Mouse (Mus musculus) forebrain, embryonic 13.5 days (tissue): ENCODE data around the gene 4930402H24Rik. TPM values are rescaled to one million over a fixed set of nuclear protein-coding genes. Genes with fewer than 3 reads are reported as not detected.

Experiments
- ATAC-seq: fragments of 200-750 bp; cut with Nextera tagmentation; 2 replicates; pipeline ENCODE4 v1.8.0; 2017
- H3K27ac ChIP-seq: fragments of 300-500 bp; sonication (generic); 2 replicates; pipeline ENCODE4 v1.5.1; 2015; ENCODE audit warnings: inconsistent platforms, mild to moderate bottlenecking, moderate library complexity
- H3K27me3 ChIP-seq: fragments of 300-500 bp; sonication (generic); 2 replicates; pipeline ENCODE4 v1.6.1; 2015; ENCODE audit warnings: mild to moderate bottlenecking, inconsistent platforms
- H3K36me3 ChIP-seq: fragments of 300-500 bp; sonication (generic); 2 replicates; pipeline ENCODE4 v1.6.1; 2015; ENCODE audit warnings: mild to moderate bottlenecking, inconsistent platforms; ENCODE audit not compliant: poor library complexity, severe bottlenecking
- H3K4me1 ChIP-seq: fragments of 300-500 bp; sonication (generic); 2 replicates; pipeline ENCODE4 v1.6.1; 2015; ENCODE audit warnings: inconsistent platforms
- H3K4me2 ChIP-seq: fragments of 300-500 bp; sonication (generic); 2 replicates; pipeline ENCODE4 v1.6.1; 2015; ENCODE audit warnings: inconsistent platforms, mild to moderate bottlenecking, moderate library complexity
- H3K4me3 ChIP-seq: fragments of 300-500 bp; sonication (generic); 2 replicates; pipeline ENCODE4 v1.5.1; 2015; ENCODE audit warnings: mild to moderate bottlenecking, inconsistent platforms
- H3K9ac ChIP-seq: fragments of 300-500 bp; sonication (generic); 2 replicates; pipeline ENCODE4 v1.6.1; 2015; ENCODE audit warnings: mild to moderate bottlenecking, inconsistent platforms
- H3K9me3 ChIP-seq: fragments of 300-500 bp; sonication (generic); replicated peaks from 2 replicates; pipeline ENCODE4 v1.6.1; 2016; ENCODE audit warnings: inconsistent platforms
- WGBS: fragments of 180-500 bp; shearing (Covaris S2); methylation state at CpG from one replicate; pipeline ENCODE4 v1.1.7; 2015; 5-methylcytosine and 5-hydroxymethylcytosine counted together
- polyA plus RNA-seq: library from polyadenylated mRNA; unstranded; fragments of >200 nt; fragmentation: Nextera tagmentation; extraction: Ambion mirVana; gene quantifications from 2 replicates; pipeline ENCODE4 v1.2.1, GENCODE M21; 2015

4930402H24Rik gene
- polyA plus RNA-seq, 1 experiment from 2014 or later, result 78.5 TPM

- ATAC-seq, result no peak
- H3K4me1 ChIP-seq, result no peaks in the 10 kb centered on the region
- no peaks in the 10 kb centered on the region for H3K9me3 ChIP-seq
- H3K27ac ChIP-seq, result no peak overlapping the region
- peaks cover 97% of the 10 kb centered on the region for H3K36me3 ChIP-seq
- no peaks in the 10 kb centered on the region for H3K27me3 ChIP-seq
- H3K9ac ChIP-seq, result no peak overlapping the region
- H3K4me2 ChIP-seq, result no peak overlapping the region
- WGBS, result 90% methylated on average over 10 of the region's 10 CpGs
- no peak overlapping the region for H3K4me3 ChIP-seq
Measured at GRCm38 (mm10) chr2:130677211-130677610, 229.0 kb downstream of the 4930402H24Rik start.

DNA sequence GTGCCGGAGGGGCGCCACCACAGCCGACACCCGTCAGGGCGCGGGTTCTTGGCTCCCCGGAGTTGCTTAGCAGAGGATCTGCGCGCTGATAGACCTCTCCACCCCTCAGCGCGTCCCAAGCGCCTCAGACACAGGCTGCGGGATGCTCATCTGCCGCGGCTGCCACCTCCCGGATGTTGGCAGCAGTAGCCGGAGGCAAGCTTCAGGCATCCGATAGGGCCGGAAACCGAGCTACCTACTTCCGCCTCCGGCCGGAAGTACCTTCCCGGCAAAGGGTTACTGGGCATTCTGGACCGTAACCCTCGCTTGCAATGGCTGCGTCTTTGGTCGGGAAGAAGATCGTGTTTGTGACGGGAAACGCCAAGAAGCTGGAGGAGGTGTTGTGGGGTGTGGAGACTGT lies 238.6 kb downstream of the 4930402H24Rik start, which contains the start of gene Itpa:
Itpa (plus strand) TSS at position 52 of the 400 bp plus-strand sequence.
- Histone ChIP-seq H3K9me3 (no peaks in the 10 kb centered on the region), H3K4me2 (peak within 1 kb of the TSS; percentile 94)
- under 1% methylated on average over 31 of the region's 31 CpGs for WGBS

GRCm38 (mm10) chr2:130664102-130664701 lies 242.0 kb downstream of the 4930402H24Rik start, which contains the start of gene Ddrgk1:
Ddrgk1 (minus strand) TSS chr2:130664659.
- under 1% methylated on average over 40 of the region's 40 CpGs for WGBS

More for the DNA sequence above, 238.6 kb downstream of the 4930402H24Rik start, which contains the start of gene Itpa:
- H3K4me1 ChIP-seq, result peaks cover 40% of the 10 kb centered on the region
- peak within 1 kb of the TSS; percentile 80 for H3K27ac ChIP-seq
- peak within 1 kb of the TSS; percentile 80 for H3K9ac ChIP-seq
- no peaks in the 10 kb centered on the region for H3K27me3 ChIP-seq
- H3K4me3 ChIP-seq, result peak within 1 kb of the TSS; percentile 71
- peaks cover 19% of the 10 kb centered on the region for H3K36me3 ChIP-seq
- peak; percentile 67 for ATAC-seq

DNA sequence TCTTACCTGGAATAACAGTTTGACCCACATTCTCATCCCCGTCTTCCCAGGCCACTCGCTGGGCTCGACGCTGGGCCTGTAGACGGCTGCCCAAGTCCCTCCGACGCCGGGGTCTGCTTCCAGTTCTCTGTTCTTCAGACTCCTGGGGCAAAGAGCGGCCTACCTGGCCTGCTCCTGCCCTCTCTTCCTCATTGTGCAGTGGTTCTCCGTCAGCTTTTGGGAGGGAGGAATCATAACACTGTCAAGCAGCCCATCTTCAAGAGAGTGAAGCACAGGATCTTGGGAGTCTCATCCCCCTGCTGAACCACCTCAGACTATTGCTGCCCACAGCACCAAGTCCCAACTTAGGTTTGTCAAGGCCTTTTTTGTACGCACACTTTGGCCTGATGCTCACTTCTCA lies 242.9 kb downstream of the 4930402H24Rik start:
- H3K9me3 ChIP-seq, result no peaks in the 10 kb centered on the region
- H3K9ac ChIP-seq, result peak overlapping the region; percentile 93
- peak overlapping the region; percentile 73 for H3K4me2 ChIP-seq
- WGBS, result 87% methylated on average over 11 of the region's 11 CpGs
- H3K4me3 ChIP-seq, result peak overlapping the region; percentile 59
- H3K27me3 ChIP-seq, result no peaks in the 10 kb centered on the region
- peaks cover 38% of the 10 kb centered on the region for H3K36me3 ChIP-seq
- H3K27ac ChIP-seq, result peak overlapping the region; percentile 98
- H3K4me1 ChIP-seq, result peaks cover 30% of the 10 kb centered on the region
- ATAC-seq, result no peak

More at GRCm38 (mm10) chr2:130664102-130664701, 242.0 kb downstream of the 4930402H24Rik start, which contains the start of gene Ddrgk1:
- H3K27me3 ChIP-seq, result no peaks in the 10 kb centered on the region
- H3K9ac ChIP-seq, result peak within 1 kb of the TSS; percentile 93
- ATAC-seq, result peak; percentile 97
- peaks cover 29% of the 10 kb centered on the region for H3K36me3 ChIP-seq
- peaks cover 38% of the 10 kb centered on the region for H3K4me1 ChIP-seq
- H3K4me3 ChIP-seq, result peak within 1 kb of the TSS; percentile 59
- H3K4me2 ChIP-seq, result peak within 1 kb of the TSS; percentile 73
- no peaks in the 10 kb centered on the region for H3K9me3 ChIP-seq
- H3K27ac ChIP-seq, result peak within 1 kb of the TSS; percentile 98

DNA sequence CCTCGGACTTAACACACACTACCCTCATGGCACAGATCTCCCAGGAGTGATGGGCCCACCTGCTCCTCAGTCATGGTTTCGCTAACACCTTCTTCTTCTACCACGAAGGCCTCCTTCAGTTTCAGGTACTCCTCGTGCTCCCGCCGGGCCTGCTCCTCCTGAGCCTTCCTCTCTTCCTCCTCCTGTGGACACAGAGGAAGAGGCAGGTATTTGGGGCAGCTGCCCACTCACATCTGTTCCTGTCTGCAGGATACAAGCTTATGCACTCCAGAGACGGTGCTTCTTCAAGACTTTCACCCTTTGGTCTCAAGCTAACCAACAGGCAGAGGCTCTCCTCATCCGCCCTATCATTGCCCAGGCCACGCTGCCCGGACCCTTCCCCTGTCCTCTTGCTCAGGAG lies 247.7 kb downstream of the 4930402H24Rik start:
- Histone ChIP-seq H3K4me2 (no peak overlapping the region), H3K9me3 (no peaks in the 10 kb centered on the region), H3K36me3 (peaks cover 84% of the 10 kb centered on the region), H3K27ac (no peak overlapping the region), H3K9ac (no peak overlapping the region), H3K4me1 (peaks cover 16% of the 10 kb centered on the region), H3K4me3 (no peak overlapping the region), H3K27me3 (no peaks in the 10 kb centered on the region)
- no peak for ATAC-seq
- 95% methylated on average over 10 of the region's 10 CpGs for WGBS

GRCm38 (mm10) chr2:130657541-130657940 lies 248.7 kb downstream of the 4930402H24Rik start:
- H3K4me3 ChIP-seq, result no peak overlapping the region
- H3K27ac ChIP-seq, result no peak overlapping the region
- H3K9me3 ChIP-seq, result no peaks in the 10 kb centered on the region
- H3K27me3 ChIP-seq, result no peaks in the 10 kb centered on the region
- H3K4me2 ChIP-seq, result no peak overlapping the region
- peaks cover 94% of the 10 kb centered on the region for H3K36me3 ChIP-seq
- ATAC-seq, result no peak
- WGBS, result 88% methylated on average over 6 of the region's 6 CpGs
- H3K4me1 ChIP-seq, result peaks cover 6% of the 10 kb centered on the region; the same call in 1 of the 2 replicates
- H3K9ac ChIP-seq, result no peak overlapping the region

- H3K27ac ChIP-seq, result no peak overlapping the region
Measured at GRCm38 (mm10) chr2:130656536-130656935, 249.7 kb downstream of the 4930402H24Rik start.

More at GRCm38 (mm10) chr2:130656536-130656935, 249.7 kb downstream of the 4930402H24Rik start:
- no peak overlapping the region for H3K4me2 ChIP-seq
- WGBS, result 94% methylated on average over 9 of the region's 9 CpGs
- no peak for ATAC-seq
- H3K4me3 ChIP-seq, result no peak overlapping the region
- H3K36me3 ChIP-seq, result peaks cover 92% of the 10 kb centered on the region
- H3K9ac ChIP-seq, result no peak overlapping the region
- no peaks in the 10 kb centered on the region for H3K9me3 ChIP-seq
- no peaks in the 10 kb centered on the region for H3K4me1 ChIP-seq
- no peaks in the 10 kb centered on the region for H3K27me3 ChIP-seq

Other genes with a start within 250 kb of the 4930402H24Rik start
- gene Ddrgk1, start 241.7 kb downstream of the 4930402H24Rik start, polyA plus RNA-seq, result 53.0 and 55.9 TPM in 2 replicates
- 152 and 156 TPM in 2 replicates for gene Itpa, start 238.8 kb downstream of the 4930402H24Rik start, polyA plus RNA-seq
- gene Slc4a11, start 208.9 kb downstream of the 4930402H24Rik start, polyA plus RNA-seq, result 1.0 and 1.8 TPM in 2 replicates
- 8.4 and 8.9 TPM in 2 replicates for gene Atrn, start 89 bp upstream of the 4930402H24Rik start, polyA plus RNA-seq
- gene Gfra4, start 136.7 kb upstream of the 4930402H24Rik start, polyA plus RNA-seq, result 10.8 and 14.9 TPM in 2 replicates
- gene Adam33, start 157.4 kb upstream of the 4930402H24Rik start, polyA plus RNA-seq, result 0.34 and 0.39 TPM in 2 replicates
- gene Siglec1, start 180.4 kb upstream of the 4930402H24Rik start, polyA plus RNA-seq, result 0.08 TPM in 2 replicates
- gene Hspa12b, start 220.9 kb upstream of the 4930402H24Rik start, polyA plus RNA-seq, result 2.4 and 3.3 TPM in 2 replicates
- gene Gm11037, start 227.1 kb upstream of the 4930402H24Rik start, polyA plus RNA-seq, result not detected in 2 replicates